Comparison of ENCODE assay signal across 8 mouse cellular contexts in the genomic region with DNA sequence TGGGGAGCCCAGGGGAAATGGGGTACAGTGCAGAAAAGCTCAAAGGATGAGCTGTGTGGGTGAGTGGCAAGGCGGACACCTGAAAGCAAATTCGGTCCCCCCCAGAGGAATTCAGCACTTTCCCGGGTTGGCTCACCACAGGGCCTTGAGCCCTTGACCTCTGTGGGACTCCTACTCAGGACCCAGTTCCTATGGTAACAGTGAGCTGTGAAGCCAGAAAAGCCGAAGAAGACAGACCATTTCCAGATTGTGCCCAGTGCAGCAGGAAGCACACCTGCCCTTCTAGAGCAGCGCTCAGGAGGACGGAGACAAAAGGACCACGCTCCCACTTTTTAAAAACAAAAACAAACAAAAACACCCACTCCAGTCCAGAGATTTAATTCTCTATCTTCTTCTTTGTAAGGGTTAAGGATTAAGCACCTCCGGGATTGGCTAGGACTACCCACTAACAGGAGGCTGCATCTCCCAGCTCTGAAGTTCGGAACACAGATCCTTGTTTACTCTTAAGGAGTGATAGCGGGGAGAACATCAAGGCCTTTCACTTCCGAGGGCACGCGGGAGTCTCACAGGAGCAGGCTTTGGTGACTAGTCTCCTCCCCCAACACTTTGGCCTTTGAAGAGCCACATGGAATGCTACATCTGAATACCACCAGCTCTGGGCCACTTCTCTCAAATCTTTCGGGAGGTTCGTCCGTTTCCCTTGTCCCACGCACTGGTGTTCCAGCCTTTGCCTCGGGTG. TPM values are rescaled to one million over a fixed set of nuclear protein-coding genes. Genes with fewer than 3 reads are reported as not detected.
DNase-seq lines count a peak whose midpoint lies in the region; ATAC-seq and TF ChIP-seq lines count a peak whose summit lies in the region.
"Had no signal": no experiment of that assay in that cellular context is flagged by ENCODE, and none has a peak within 500 bp of the region (broad histone marks: within the 10 kb centered on the region; RNA-seq: fewer than 3 reads in every experiment).

No protein-coding gene starts in this region.

- H3K9me3 ChIP-seq in ES-E14 (ENCODE audit: control insufficient read depth, insufficient read depth, low read depth, low read length): no peaks in the 10 kb centered on the region
- H3K9me3 ChIP-seq in heart, postnatal 0 days (replicated peaks; ENCODE audit: control insufficient read depth, low read length): no peaks in the 10 kb centered on the region
- H3K9me3 ChIP-seq in liver, embryonic 12.5 days (replicated peaks): no peaks in the 10 kb centered on the region

- TF ChIP-seq CTCF in heart, postnatal 0 days (IDR thresholded peaks at IDR 0.05; ENCODE audit: low read depth): no peak
- no peak for TF ChIP-seq CTCF in olfactory bulb, adult 2 months (IDR thresholded peaks at IDR 0.05; ENCODE audit: insufficient read depth, low read depth, low read length)

- peak overlapping the region; percentile 43; the same call in 1 of the 2 replicates for H3K9ac ChIP-seq in ES-E14 (ENCODE audit: insufficient read depth, low read depth, low read length, poor library complexity, severe bottlenecking)
- H3K9ac ChIP-seq in heart, postnatal 0 days (replicated peaks; ENCODE audit: low read depth, low read length): peak overlapping the region; percentile 22; the same call in 1 of the 2 replicates
- no peak overlapping the region for H3K9ac ChIP-seq in liver, embryonic 12.5 days

- 17% methylated on average over 18 of the region's 18 CpGs for WGBS in heart, postnatal 0 days
- WGBS in liver, embryonic 12.5 days (ENCODE audit: insufficient replicate concordance): 12% methylated on average over 18 of the region's 18 CpGs
- WGBS in olfactory bulb, adult 2 months: 22% methylated on average over 18 of the region's 18 CpGs

- peak overlapping the region; percentile 51 for H3K27ac ChIP-seq in ES-E14 (ENCODE audit: insufficient read depth, low read depth, low read length, poor library complexity, severe bottlenecking)
- H3K27ac ChIP-seq in heart, postnatal 0 days (ENCODE audit: low read depth): no peak overlapping the region
- no peak overlapping the region for H3K27ac ChIP-seq in liver, embryonic 12.5 days
- H3K27ac ChIP-seq in olfactory bulb, adult 2 months (ENCODE audit: insufficient read depth, low read depth, low read length): no peak overlapping the region

- in situ Hi-C loops in ES-E14 (cut with MboI; ENCODE audit: low sequenced_read_pairs in 2 of 2, unreplicated experiment in 2 of 2): no loop called here

- TF ChIP-seq EP300 in heart, postnatal 0 days (IDR thresholded peaks at IDR 0.05; ENCODE audit: low read depth): no peak

- peak overlapping the region; percentile 4 to 41 for H3K4me3 ChIP-seq in ES-E14 (ENCODE audit: insufficient read depth in 1 of 2, low read depth in 1 of 2, low read length in 2 of 2, poor library complexity in 1 of 2, severe bottlenecking in 1 of 2)
- H3K4me3 ChIP-seq in heart, postnatal 0 days (ENCODE audit: low read depth, low read length): peak overlapping the region; percentile 38
- H3K4me3 ChIP-seq in liver, embryonic 12.5 days: peak overlapping the region; percentile 24
- peak overlapping the region; percentile 32 for H3K4me3 ChIP-seq in olfactory bulb, adult 2 months (ENCODE audit: insufficient read depth, low read depth, low read length)
- H3K4me3 ChIP-seq: erythroblast, embryonic 14.5 days had no signal

- no peak for TF ChIP-seq POLR2A in olfactory bulb, adult 2 months (IDR thresholded peaks at IDR 0.05; ENCODE audit: insufficient read depth, low read depth, low read length)

- ATAC-seq in heart, postnatal 0 days (ENCODE audit: insufficient read depth, low read depth): no peak
- ATAC-seq in liver, embryonic 12.5 days: no peak
- no peak for ATAC-seq in megakaryocyte-erythroid progenitor cell, adult 5-6 weeks (replicated peaks; ENCODE audit: low FRiP score, low TSS enrichment, poor library complexity, severe bottlenecking)

- H3K4me1 ChIP-seq in ES-E14 (ENCODE audit: control insufficient read depth in 2 of 2, insufficient read depth in 2 of 2, low read length in 2 of 2, poor library complexity in 1 of 2): peaks cover 0 to 30% of the 10 kb centered on the region in 2 experiments; a peak in 3 of 4 replicates
- 0 out of 2 replicates have a peak, but pooled peaks cover 8% of the 10 kb centered on the region for H3K4me1 ChIP-seq in heart, postnatal 0 days (ENCODE audit: control insufficient read depth, insufficient read depth)
- H3K4me1 ChIP-seq in liver, embryonic 12.5 days: peaks cover 14% of the 10 kb centered on the region
- H3K4me1 ChIP-seq in olfactory bulb, adult 2 months (ENCODE audit: control insufficient read depth, insufficient read depth, low read length): peaks cover 27% of the 10 kb centered on the region

- H3K36me3 ChIP-seq in ES-E14 (ENCODE audit: control insufficient read depth, insufficient read depth, low read length, poor library complexity, severe bottlenecking): no peaks in the 10 kb centered on the region
- no peaks in the 10 kb centered on the region for H3K36me3 ChIP-seq in heart, postnatal 0 days (replicated peaks; ENCODE audit: control insufficient read depth, insufficient read depth, low read length)
- H3K36me3 ChIP-seq in liver, embryonic 12.5 days: no peaks in the 10 kb centered on the region

- peak overlapping the region; percentile 61 for H3K4me2 ChIP-seq in heart, postnatal 0 days (ENCODE audit: low read depth, low read length)
- H3K4me2 ChIP-seq in liver, embryonic 12.5 days: peak overlapping the region; percentile 63

- no peaks in the 10 kb centered on the region for H3K27me3 ChIP-seq in heart, postnatal 0 days (ENCODE audit: control insufficient read depth, insufficient read depth, low read length)
- peaks cover 86% of the 10 kb centered on the region for H3K27me3 ChIP-seq in liver, embryonic 12.5 days (replicated peaks)

- peak; percentile 56 for DNase-seq in ES-E14 (ENCODE audit: low read depth, low spot score)
- peak; percentile 17 for DNase-seq in adrenal gland, postnatal 25 days
- DNase-seq in heart, postnatal 0 days (ENCODE audit: low spot score): peak; percentile 36
- DNase-seq in urinary bladder, adult 2 months (ENCODE audit: low spot score): no peak

TF ChIP-seq in ES-E14, 5 proteins besides CTCF, POLR2A, EP300 and RAD21:
- TF ChIP-seq ZNF384 (IDR thresholded peaks at IDR 0.05; ENCODE audit: low read depth, low read length) (no peak), CHD2 (IDR thresholded peaks at IDR 0.05; ENCODE audit: low read depth, low read length) (no peak), HCFC1 (IDR thresholded peaks at IDR 0.05; ENCODE audit: borderline replicate concordance, insufficient read depth, low read length) (no peak), ZC3H11A (IDR thresholded peaks at IDR 0.05; ENCODE audit: borderline replicate concordance, low read depth, low read length) (no peak), MAFK (IDR thresholded peaks at IDR 0.05; ENCODE audit: insufficient read depth, low read depth, low read length) (no peak)

RNA-seq across cellular contexts. Expression of gene Fbxl14, which starts 31.0 kb away (rescaled TPM):
- total RNA-seq in ES-E14 (2012; rRNA removed): 44.1 and 47.9 TPM in 2 replicates
- total RNA-seq in adrenal gland, postnatal 25 days (2021): 39.5 and 40.8 TPM in 2 replicates
- 40.1 and 43.3 TPM in 2 replicates for total RNA-seq in heart, postnatal 0 days (2014; rRNA removed; ENCODE audit: low replicate concordance)
- 2.2 TPM in 2 replicates for polyA plus RNA-seq in heart, postnatal 0 days (2015; fragmentation: Nextera tagmentation; extraction: Ambion mirVana)
- polyA plus RNA-seq in liver, embryonic 12.5 days (2016; fragmentation: Nextera tagmentation; extraction: Ambion mirVana): 3.2 and 3.4 TPM in 2 replicates
- polyA plus RNA-seq in olfactory bulb, adult 2 months (2012; ENCODE audit: insufficient read depth, insufficient read length, low replicate concordance, missing spikeins): not detected in 2 replicates
- total RNA-seq in megakaryocyte-erythroid progenitor cell, adult 5-6 weeks (2014; fragmentation: Nextera tagmentation): 31.8 and 40.4 TPM in 2 replicates
- total RNA-seq in megakaryocyte-erythroid progenitor cell, adult 5-6 weeks (2017): 39.9 and 41.0 TPM in 2 replicates
- polyA plus RNA-seq in urinary bladder, adult 2 months (2012; rRNA removed): 28.2 and 30.6 TPM in 2 replicates

RNA-seq across cellular contexts. Expression of gene Adipor2, which starts 31.0 kb away (rescaled TPM):
- total RNA-seq in ES-E14 (2012; rRNA removed): 59.4 and 81.2 TPM in 2 replicates
- 139 and 144 TPM in 2 replicates for total RNA-seq in adrenal gland, postnatal 25 days (2021)
- 55.0 and 62.5 TPM in 2 replicates for total RNA-seq in heart, postnatal 0 days (2014; rRNA removed; ENCODE audit: low replicate concordance)
- polyA plus RNA-seq in heart, postnatal 0 days (2015; fragmentation: Nextera tagmentation; extraction: Ambion mirVana): 42.4 and 42.9 TPM in 2 replicates
- 30.2 TPM in 2 replicates for polyA plus RNA-seq in liver, embryonic 12.5 days (2016; fragmentation: Nextera tagmentation; extraction: Ambion mirVana)
- polyA plus RNA-seq in olfactory bulb, adult 2 months (2012; ENCODE audit: insufficient read depth, insufficient read length, low replicate concordance, missing spikeins): not detected in 2 replicates
- total RNA-seq in megakaryocyte-erythroid progenitor cell, adult 5-6 weeks (2014; fragmentation: Nextera tagmentation): 34.1 and 37.1 TPM in 2 replicates
- total RNA-seq in megakaryocyte-erythroid progenitor cell, adult 5-6 weeks (2017): 65.9 and 73.1 TPM in 2 replicates
- polyA plus RNA-seq in urinary bladder, adult 2 months (2012; rRNA removed): 104 and 112 TPM in 2 replicates
